Mouse (Mus musculus) Patski (cell line): ENCODE measurements around the gene Wdr20rt. TPM values are rescaled to one million over a fixed set of nuclear protein-coding genes. Genes with fewer than 3 reads are reported as not detected.

Experiments
- ATAC-seq: fragments of 100-300 bp; one replicate; pipeline ENCODE4 v1.8.0; 2021
- CTCF ChIA-PET: fragments of 350-600 bp; sonication (Branson Sonifier 250); formaldehyde crosslinking; loops from one replicate; lab custom pipeline; 2022; ENCODE audit warnings: inconsistent platforms; lab: Charles Lee
- POLR2A ChIA-PET: fragments of 350-600 bp; sonication (Branson Sonifier 250); formaldehyde crosslinking; loops from one replicate; lab custom pipeline; 2022; ENCODE audit warnings: antibody characterized with exemption, inconsistent platforms; lab: Charles Lee
- DNase-seq: peaks from one replicate; pipeline ENCODE4 v3.0.0-alpha.2; 2011; ENCODE audit warnings: low read depth, low spot score
- H3K27me3 ChIP-seq: fragments of 371-371 bp; one replicate; pipeline ENCODE4 v1.5.1; 2021
- CTCF ChIP-seq: fragments of 100-300 bp; IDR thresholded peaks from one replicate; pipeline ENCODE4 v1.5.1; 2021
- in situ Hi-C: fragments of 300-500 bp; cut with MboI; formaldehyde crosslinking; loops from 3 replicates; pipeline ENCODE4 v1.11.1; 2018; ENCODE audit warnings: low pct_unique_long_range_greater_than_20kb, mixed read lengths
- polyA plus RNA-seq: library from polyadenylated mRNA; unstranded; gene quantifications from one replicate; pipeline ENCODE4 v1.2.3, GENCODE M21; 2021

Gene Wdr20rt
- polyA plus RNA-seq, 1 experiment from 2014 or later, result 0.08 TPM

DNA sequence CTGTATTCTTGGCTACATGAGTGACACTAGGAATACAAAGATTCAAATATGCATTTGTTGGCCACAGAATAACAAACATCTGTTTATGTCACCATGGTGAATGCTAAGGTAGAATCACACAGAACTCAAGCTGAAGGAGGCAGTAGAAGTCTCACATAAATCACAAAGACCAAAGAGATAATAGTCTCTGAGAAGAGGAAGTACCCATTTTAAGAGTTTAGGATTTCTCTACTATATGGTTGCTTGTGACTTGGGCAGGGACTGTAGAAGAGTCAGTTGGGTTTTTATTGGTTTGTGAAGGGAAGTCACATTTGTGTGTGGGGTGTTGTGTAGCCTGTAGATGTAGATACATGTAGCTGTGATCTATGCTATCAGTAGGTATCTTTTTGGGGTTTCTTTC, 31.6 kb downstream of the Wdr20rt start:
- ChIA-PET CTCF (no interaction called here), POLR2A (no interaction called here)
- in situ Hi-C loops, result no loop called here
- ATAC-seq (no peak), DNase-seq (no peak)
- no peak for TF ChIP-seq CTCF
- H3K27me3 ChIP-seq, result no peaks in the 10 kb centered on the region

GRCm38 (mm10) chr12:65258212-65259138, 33.2 kb downstream of the Wdr20rt start:
- no peak for TF ChIP-seq CTCF
- in situ Hi-C loops, result no loop called here
- ChIA-PET POLR2A (no interaction called here), CTCF (no interaction called here)
- ATAC-seq, result no peak
- DNase-seq, result no peak
- H3K27me3 ChIP-seq, result no peaks in the 10 kb centered on the region

DNA sequence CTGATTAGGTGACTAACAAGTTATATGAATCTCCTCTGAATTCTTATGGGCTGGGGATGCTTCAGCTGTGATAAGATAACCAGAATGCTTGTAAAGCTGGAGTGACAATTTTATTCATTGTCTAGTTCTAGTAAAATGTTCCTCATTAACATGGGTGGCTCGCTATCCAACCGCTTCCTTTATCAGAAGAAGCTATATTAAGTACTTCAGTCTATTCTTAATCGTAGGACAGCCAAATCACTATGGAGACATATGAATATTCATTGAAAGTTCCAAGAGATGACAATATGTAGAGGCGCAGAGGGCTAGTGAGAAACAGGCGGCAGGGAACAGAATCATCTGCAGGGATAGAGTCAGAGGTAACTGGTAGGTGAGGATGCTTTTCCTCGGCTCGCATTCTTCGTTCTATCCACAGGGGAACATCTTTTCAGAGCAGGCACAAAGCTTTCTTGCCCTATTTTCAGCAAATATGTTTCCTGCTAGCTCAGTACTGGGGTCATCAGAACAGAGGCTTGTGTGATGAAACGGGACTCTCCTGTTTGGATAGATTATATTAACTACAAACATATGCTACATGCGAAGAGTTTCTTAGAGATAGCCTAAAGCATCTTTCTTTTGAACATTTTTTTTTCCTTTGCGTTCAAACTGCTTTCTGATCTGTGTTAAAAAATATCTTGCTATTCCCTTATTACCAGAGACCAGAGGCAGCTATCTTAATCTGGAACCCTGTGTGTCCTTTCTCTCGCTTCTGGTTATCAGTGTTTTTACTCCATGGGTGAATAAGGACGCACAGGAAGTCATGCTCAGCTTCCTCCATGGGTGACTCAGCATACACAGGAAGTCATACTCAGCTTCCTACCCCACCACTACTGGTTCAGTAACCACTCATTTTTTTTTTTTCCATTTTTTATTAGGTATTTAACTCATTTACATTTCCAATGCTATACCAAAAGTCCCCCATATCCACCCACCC, 34.1 kb downstream of the Wdr20rt start:
- ATAC-seq, result no peak
- POLR2A ChIA-PET, result no interaction called here
- in situ Hi-C loops, result no loop called here

DNA sequence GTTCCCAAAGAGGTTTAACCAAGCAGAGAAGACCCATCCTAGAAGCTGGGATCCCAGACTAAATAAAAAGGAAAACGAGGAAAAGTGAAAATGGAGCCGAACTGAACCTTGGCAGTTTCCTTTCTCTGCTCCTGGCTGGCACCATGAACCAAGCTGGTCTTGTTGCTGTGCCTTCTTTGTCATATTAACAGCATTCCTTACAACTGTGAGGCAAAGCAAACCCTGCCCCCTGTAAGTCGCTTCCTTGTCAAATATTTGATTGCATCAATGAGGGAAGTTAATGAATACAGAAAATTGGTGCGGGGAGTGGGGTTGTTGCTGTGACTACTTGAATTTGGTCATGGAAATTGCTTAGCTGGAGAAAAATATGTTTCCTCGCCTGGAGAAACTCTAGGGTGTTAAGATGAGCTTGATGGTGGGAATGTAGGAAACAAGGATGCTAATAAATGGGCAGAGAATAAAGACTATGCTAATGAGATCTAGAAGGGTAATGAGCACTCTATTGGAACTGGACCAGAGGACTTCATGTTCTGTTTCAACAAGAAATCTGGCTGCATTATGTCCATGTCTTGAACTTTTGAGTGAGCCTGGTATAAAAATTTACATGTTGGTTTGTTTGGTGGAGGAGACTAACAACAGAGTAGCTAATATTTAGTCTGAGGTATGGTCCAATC, 43.1 kb downstream of the Wdr20rt start:
- ChIA-PET CTCF (no interaction called here), POLR2A (no interaction called here)
- TF ChIP-seq CTCF, result no peak
- H3K27me3 ChIP-seq, result no peaks in the 10 kb centered on the region
- no peak for DNase-seq
- ATAC-seq, result no peak
- in situ Hi-C loops, result no loop called here

More for the DNA sequence above, 34.1 kb downstream of the Wdr20rt start:
- no peak for TF ChIP-seq CTCF
- no peak for DNase-seq
- CTCF ChIA-PET, result no interaction called here
- H3K27me3 ChIP-seq, result no peaks in the 10 kb centered on the region

DNA sequence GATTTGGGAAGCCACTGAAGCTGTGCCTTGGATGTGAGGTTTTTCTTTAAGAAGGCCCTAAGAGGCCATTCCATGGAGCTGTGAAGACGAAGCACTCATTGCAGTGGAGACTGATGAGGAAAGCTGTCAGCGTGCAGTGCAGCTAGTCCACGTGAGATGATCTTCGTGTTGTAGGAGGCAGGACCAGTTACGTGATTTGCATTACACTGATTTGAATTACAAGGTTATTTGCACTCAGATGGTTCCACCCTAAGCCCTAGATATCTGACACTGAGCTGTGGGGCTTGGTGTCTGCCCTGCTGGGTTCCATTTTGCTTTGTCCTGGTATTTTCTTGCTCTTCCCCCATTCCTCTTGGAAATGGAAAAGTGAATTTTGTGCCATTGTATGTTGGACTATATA, 44.1 kb downstream of the Wdr20rt start:
- no peaks in the 10 kb centered on the region for H3K27me3 ChIP-seq
- in situ Hi-C loops, result no loop called here
- ChIA-PET POLR2A (no interaction called here), CTCF (no interaction called here)
- DNase-seq, result no peak
- no peak for TF ChIP-seq CTCF
- ATAC-seq, result no peak

DNA sequence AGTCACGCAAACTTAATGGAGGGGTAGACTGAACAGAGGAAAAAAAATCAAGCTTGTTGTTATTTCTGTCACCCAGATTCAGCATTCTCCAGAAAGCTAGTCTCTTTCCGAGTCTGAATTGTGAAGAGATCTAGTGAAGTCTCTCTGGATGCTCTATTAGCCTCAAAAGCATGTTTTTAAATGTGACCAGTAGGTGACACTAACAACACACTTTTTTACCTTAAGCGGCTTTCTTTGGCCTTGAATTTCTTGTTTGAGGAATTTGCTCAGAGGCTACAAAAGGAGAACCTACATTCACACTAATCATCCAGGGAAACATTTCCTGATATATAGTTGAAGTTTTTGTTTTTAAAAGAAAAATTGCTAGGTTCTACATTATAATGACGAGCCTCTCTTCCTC, 48.5 kb downstream of the Wdr20rt start:
- in situ Hi-C loops, result no loop called here
- no peaks in the 10 kb centered on the region for H3K27me3 ChIP-seq
- DNase-seq (no peak), ATAC-seq (no peak)
- ChIA-PET POLR2A (no interaction called here), CTCF (no interaction called here)
- TF ChIP-seq CTCF, result peak; percentile 34

Other genes with a start within 250 kb of the Wdr20rt start
- gene Prpf39, start 189.2 kb upstream of the Wdr20rt start, polyA plus RNA-seq, result 34.8 TPM
- gene Fkbp3, start 151.5 kb upstream of the Wdr20rt start, polyA plus RNA-seq, result 146 TPM
- gene Fancm, start 149.9 kb upstream of the Wdr20rt start, polyA plus RNA-seq, result 4.5 TPM
- gene Mis18bp1, start 52.9 kb upstream of the Wdr20rt start, polyA plus RNA-seq, result 9.0 TPM